Mouse (Mus musculus): ENCODE data around the gene Rab25. TPM values are rescaled to one million over a fixed set of nuclear protein-coding genes. Genes with fewer than 3 reads are reported as not detected.

Rab25 gene
- total and polyA plus RNA-seq, 3 experiments: 0.67 to 1.6 TPM; not detected in 1

GRCm38 (mm10) chr3:88553880-88554586, 5.9 kb upstream of the Rab25 start:
- Histone ChIP-seq H3K27me3 (ENCODE audit: insufficient read depth, low read length) (no peaks in the 10 kb centered on the region), H3K9me3 (replicated peaks) (no peaks in the 10 kb centered on the region), H3K4me3 (ENCODE audit: low read depth, low read length) (peak overlapping the region; percentile 95), H3K4me1 (ENCODE audit: insufficient read depth, low read depth, low read length) (peaks cover 58% of the 10 kb centered on the region), H3K36me3 (replicated peaks) (peaks cover 60% of the 10 kb centered on the region)
- peak; percentile 63 for DNase-seq (ENCODE audit: low spot score)
- no peak for ATAC-seq (ENCODE audit: extremely low read depth, insufficient number of reproducible peaks, low FRiP score, poor library complexity, severe bottlenecking)
- TF ChIP-seq GATA1 (IDR thresholded peaks at IDR 0.05; ENCODE audit: borderline replicate concordance, low read length): no peak
- no peak for TF ChIP-seq TAL1 (conservative IDR thresholded peaks at IDR 0.05; ENCODE audit: low read depth, low read length)
- TF ChIP-seq CTCF (IDR thresholded peaks at IDR 0.05; ENCODE audit: low read depth, low read length): no peak
- TF ChIP-seq GATA2 (IDR thresholded peaks at IDR 0.05; ENCODE audit: borderline replicate concordance, low read depth, low read length): no peak

GRCm38 (mm10) chr3:88553525-88553879, 5.4 kb upstream of the Rab25 start, which contains the start of gene Ubqln4:
TSS of gene Ubqln4 (plus strand) at chr3:88553758.
- Histone ChIP-seq H3K27me3 (ENCODE audit: insufficient read depth, low read length) (no peaks in the 10 kb centered on the region), H3K4me1 (ENCODE audit: insufficient read depth, low read depth, low read length) (peaks cover 60% of the 10 kb centered on the region), H3K36me3 (replicated peaks) (peaks cover 60% of the 10 kb centered on the region), H3K4me3 (ENCODE audit: low read depth, low read length) (peak within 1 kb of the TSS; percentile 95), H3K9me3 (replicated peaks) (no peaks in the 10 kb centered on the region)
- TF ChIP-seq GATA2 (IDR thresholded peaks at IDR 0.05; ENCODE audit: borderline replicate concordance, low read depth, low read length): no peak
- TF ChIP-seq CTCF (IDR thresholded peaks at IDR 0.05; ENCODE audit: low read depth, low read length): peak; percentile 46; the same call in 1 of the 2 replicates
- DNase-seq (ENCODE audit: low spot score) (peak; percentile 92), ATAC-seq (ENCODE audit: extremely low read depth, insufficient number of reproducible peaks, low FRiP score, poor library complexity, severe bottlenecking) (no peak)

GRCm38 (mm10) chr3:88552676-88553524, 4.8 kb upstream of the Rab25 start, which contains the start of gene Lamtor2:
TSS of gene Lamtor2 (minus strand) at chr3:88553074.
- peak within 1 kb of the TSS; percentile 95 for H3K4me3 ChIP-seq (ENCODE audit: low read depth, low read length)
- peak; percentile 89 for ATAC-seq (ENCODE audit: extremely low read depth, insufficient number of reproducible peaks, low FRiP score, poor library complexity, severe bottlenecking)
- H3K36me3 ChIP-seq (replicated peaks): peaks cover 60% of the 10 kb centered on the region
- DNase-seq (ENCODE audit: low spot score): peak; percentile 92
- no peaks in the 10 kb centered on the region for H3K9me3 ChIP-seq (replicated peaks)
- TF ChIP-seq POLR2AphosphoS5 (IDR thresholded peaks at IDR 0.05; ENCODE audit: insufficient replicate concordance, low read depth, low read length): no peak
- TF ChIP-seq GATA1 (IDR thresholded peaks at IDR 0.05; ENCODE audit: borderline replicate concordance, low read length): no peak
- TF ChIP-seq CTCF (IDR thresholded peaks at IDR 0.05; ENCODE audit: low read depth, low read length): no peak
- no peak for TF ChIP-seq GATA2 (IDR thresholded peaks at IDR 0.05; ENCODE audit: borderline replicate concordance, low read depth, low read length)
- TF ChIP-seq TAL1 (conservative IDR thresholded peaks at IDR 0.05; ENCODE audit: low read depth, low read length): no peak
- H3K27me3 ChIP-seq (ENCODE audit: insufficient read depth, low read length): no peaks in the 10 kb centered on the region
- H3K4me1 ChIP-seq (ENCODE audit: insufficient read depth, low read depth, low read length): peaks cover 61% of the 10 kb centered on the region

- ATAC-seq (ENCODE audit: extremely low read depth, insufficient number of reproducible peaks, low FRiP score, poor library complexity, severe bottlenecking) (no peak), DNase-seq (ENCODE audit: low spot score) (no peak)
- Histone ChIP-seq H3K9me3 (replicated peaks) (no peaks in the 10 kb centered on the region), H3K36me3 (replicated peaks) (peaks cover 62% of the 10 kb centered on the region), H3K4me3 (ENCODE audit: low read depth, low read length) (peak overlapping the region; percentile 95), H3K27me3 (ENCODE audit: insufficient read depth, low read length) (no peaks in the 10 kb centered on the region), H3K4me1 (ENCODE audit: insufficient read depth, low read depth, low read length) (peaks cover 62% of the 10 kb centered on the region)
- no peak for TF ChIP-seq TAL1 (conservative IDR thresholded peaks at IDR 0.05; ENCODE audit: low read depth, low read length)
- no peak for TF ChIP-seq POLR2AphosphoS5 (IDR thresholded peaks at IDR 0.05; ENCODE audit: insufficient replicate concordance, low read depth, low read length)
- TF ChIP-seq GATA2 (IDR thresholded peaks at IDR 0.05; ENCODE audit: borderline replicate concordance, low read depth, low read length): no peak
- no peak for TF ChIP-seq GATA1 (IDR thresholded peaks at IDR 0.05; ENCODE audit: borderline replicate concordance, low read length)
- TF ChIP-seq CTCF (IDR thresholded peaks at IDR 0.05; ENCODE audit: low read depth, low read length): no peak
These were observed 4.1 kb upstream of the Rab25 start for GRCm38 (mm10) chr3:88552082-88552645.

- Histone ChIP-seq H3K4me1 (ENCODE audit: insufficient read depth, low read depth, low read length) (peaks cover 62% of the 10 kb centered on the region), H3K4me3 (ENCODE audit: low read depth, low read length) (no peak overlapping the region; the same call in 1 of the 2 replicates)
- no peak for ATAC-seq (ENCODE audit: extremely low read depth, insufficient number of reproducible peaks, low FRiP score, poor library complexity, severe bottlenecking)
These were observed 3.5 kb upstream of the Rab25 start for GRCm38 (mm10) chr3:88551586-88551985.

More at GRCm38 (mm10) chr3:88551586-88551985, 3.5 kb upstream of the Rab25 start:
- TF ChIP-seq POLR2AphosphoS5 (IDR thresholded peaks at IDR 0.05; ENCODE audit: insufficient replicate concordance, low read depth, low read length): no peak
- TF ChIP-seq CTCF (IDR thresholded peaks at IDR 0.05; ENCODE audit: low read depth, low read length): no peak
- no peak for TF ChIP-seq TAL1 (conservative IDR thresholded peaks at IDR 0.05; ENCODE audit: low read depth, low read length)
- no peak for TF ChIP-seq GATA1 (IDR thresholded peaks at IDR 0.05; ENCODE audit: borderline replicate concordance, low read length)
- no peak for TF ChIP-seq GATA2 (IDR thresholded peaks at IDR 0.05; ENCODE audit: borderline replicate concordance, low read depth, low read length)
- Histone ChIP-seq H3K36me3 (replicated peaks) (peaks cover 62% of the 10 kb centered on the region), H3K9me3 (replicated peaks) (no peaks in the 10 kb centered on the region), H3K27me3 (ENCODE audit: insufficient read depth, low read length) (no peaks in the 10 kb centered on the region)
- no peak for DNase-seq (ENCODE audit: low spot score)
